22 mouse cellular contexts compared by ENCODE assay signal in the genomic region with DNA sequence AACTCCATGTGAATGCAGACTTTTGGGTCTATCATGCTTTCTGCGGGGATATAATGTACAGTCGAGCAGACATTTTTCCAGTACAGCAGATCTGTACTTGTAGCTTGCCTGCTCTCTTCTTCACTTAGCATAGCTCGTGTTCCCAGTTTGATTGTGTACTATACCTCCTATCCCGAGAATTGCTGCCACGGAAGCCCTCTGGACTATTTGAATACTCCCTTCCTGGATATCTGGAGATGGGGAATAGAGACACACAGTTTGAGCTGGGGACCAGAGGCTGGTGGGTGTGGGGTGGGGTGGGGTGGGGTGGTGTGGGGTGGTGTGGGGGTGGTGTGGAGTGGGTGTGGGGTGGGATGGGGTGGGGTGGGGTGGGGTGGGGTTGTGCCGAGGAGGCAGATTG.
"Had no signal": no experiment of that assay in that cellular context is flagged by ENCODE, and none has a peak within 500 bp of the region (broad histone marks: within the 10 kb centered on the region; RNA-seq: fewer than 3 reads in every experiment).

No protein-coding gene starts in this region.

- H3K27ac ChIP-seq: heart, embryonic 10.5 days; hindbrain, embryonic 13.5 days; hindbrain, embryonic 15.5 days; hindbrain, postnatal 0 days; limb, embryonic 13.5 days; limb, embryonic 15.5 days; liver, embryonic 12.5 days; liver, embryonic 14.5 days had no signal

- ATAC-seq: hindbrain, postnatal 0 days; intestine, embryonic 16.5 days; liver, embryonic 12.5 days had no signal

- H3K36me3 ChIP-seq: heart, embryonic 10.5 days; heart, embryonic 12.5 days; hindbrain, embryonic 13.5 days; hindbrain, embryonic 15.5 days; limb, embryonic 13.5 days; limb, embryonic 15.5 days; liver, embryonic 12.5 days had no signal

- DNase-seq: gastrocnemius, postnatal 14 days; gastrocnemius, postnatal 36 days; heart, adult 18-20 months; heart, postnatal 10 days; kidney, adult 11 months; kidney, adult 2 months; kidney, adult 9 months; kidney, postnatal 10 days; kidney, postnatal 25 days; layer of hippocampus, adult 9-11 months; layer of hippocampus, postnatal 36 days; left cerebral cortex, postnatal 4 days had no signal

- H3K4me2 ChIP-seq: heart, embryonic 12.5 days; hindbrain, embryonic 13.5 days; hindbrain, embryonic 15.5 days; limb, embryonic 13.5 days; limb, embryonic 15.5 days; liver, embryonic 12.5 days had no signal

- H3K9me3 ChIP-seq: heart, embryonic 10.5 days; heart, embryonic 12.5 days; hindbrain, embryonic 13.5 days; hindbrain, embryonic 15.5 days; limb, embryonic 13.5 days; limb, embryonic 15.5 days; liver, embryonic 12.5 days had no signal

- H3K4me3 ChIP-seq: heart, embryonic 10.5 days; heart, embryonic 12.5 days; hindbrain, embryonic 13.5 days; hindbrain, embryonic 15.5 days; limb, embryonic 13.5 days; limb, embryonic 15.5 days; liver, embryonic 12.5 days had no signal

- H3K4me1 ChIP-seq: hindbrain, embryonic 13.5 days; liver, embryonic 12.5 days had no signal

- H3K9ac ChIP-seq: heart, embryonic 12.5 days; hindbrain, embryonic 13.5 days; hindbrain, embryonic 15.5 days; limb, embryonic 13.5 days; limb, embryonic 15.5 days; liver, embryonic 12.5 days; liver, embryonic 14.5 days had no signal

- H3K27me3 ChIP-seq: heart, embryonic 12.5 days; hindbrain, embryonic 13.5 days; hindbrain, embryonic 15.5 days; limb, embryonic 13.5 days; limb, embryonic 15.5 days; liver, embryonic 12.5 days had no signal
